ENCODE assay signal across 10 mouse cellular contexts in genomic region chr5:92252797-92253343, GRCm38 (mm10). TPM values are rescaled to one million over a fixed set of nuclear protein-coding genes. Genes with fewer than 3 reads are reported as not detected.
DNase-seq lines count a peak whose midpoint lies in the region; ATAC-seq lines count a peak whose summit lies in the region.
"Had no signal": no experiment of that assay in that cellular context is flagged by ENCODE, and none has a peak within 500 bp of the region (broad histone marks: within the 10 kb centered on the region; RNA-seq: fewer than 3 reads in every experiment).

No protein-coding gene starts in this region.

- no peak overlapping the region for H3K27ac ChIP-seq in limb, embryonic 11.5 days (replicated peaks; ENCODE audit: low read depth, low read length)
- no peak overlapping the region for H3K27ac ChIP-seq in stomach, embryonic 15.5 days
- H3K27ac ChIP-seq: liver, embryonic 13.5 days had no signal

- H3K4me1 ChIP-seq in limb, embryonic 11.5 days (ENCODE audit: control insufficient read depth, insufficient read depth, low read length): peaks cover 4% of the 10 kb centered on the region; the same call in 1 of the 2 replicates
- H3K4me1 ChIP-seq in stomach, embryonic 15.5 days: no peaks in the 10 kb centered on the region
- H3K4me1 ChIP-seq: liver, embryonic 13.5 days had no signal

- H3K36me3 ChIP-seq in limb, embryonic 11.5 days (ENCODE audit: control insufficient read depth, insufficient read depth, low read length): no peaks in the 10 kb centered on the region
- no peaks in the 10 kb centered on the region for H3K36me3 ChIP-seq in stomach, embryonic 15.5 days
- H3K36me3 ChIP-seq: liver, embryonic 13.5 days had no signal

- no peaks in the 10 kb centered on the region for H3K27me3 ChIP-seq in limb, embryonic 11.5 days (ENCODE audit: control insufficient read depth, insufficient read depth, low read length)
- H3K27me3 ChIP-seq in stomach, embryonic 15.5 days (replicated peaks): no peaks in the 10 kb centered on the region

- 31% methylated on average over 18 of the region's 18 CpGs for WGBS in limb, embryonic 11.5 days
- 22% methylated on average over 18 of the region's 18 CpGs for WGBS in stomach, embryonic 15.5 days

- H3K4me3 ChIP-seq in limb, embryonic 11.5 days (ENCODE audit: low read depth, low read length): no peak overlapping the region
- no peak overlapping the region for H3K4me3 ChIP-seq in stomach, embryonic 15.5 days (replicated peaks)
- H3K4me3 ChIP-seq: liver, embryonic 13.5 days had no signal

- peak; percentile 35 to 55 for DNase-seq in cerebellum, postnatal 14 days
- DNase-seq in cerebellum, adult 11 months: no peak
- DNase-seq in lung, postnatal 10 days: peak; percentile 16
- DNase-seq in lung, postnatal 36 days: no peak
- DNase-seq in limb, embryonic 11.5 days (ENCODE audit: low spot score): peak; percentile 44
- no peak for DNase-seq in ovary, postnatal 14 days (ENCODE audit: low spot score)
- DNase-seq: liver, embryonic 13.5 days had no signal

- H3K9me3 ChIP-seq in limb, embryonic 11.5 days (ENCODE audit: control insufficient read depth, low read length): no peaks in the 10 kb centered on the region
- H3K9me3 ChIP-seq in stomach, embryonic 15.5 days: no peaks in the 10 kb centered on the region; the same call in 1 of the 2 replicates

- ATAC-seq in limb, embryonic 11.5 days (ENCODE audit: insufficient number of reproducible peaks, low FRiP score, low TSS enrichment, low read depth): no peak
- ATAC-seq in stomach, embryonic 15.5 days (ENCODE audit: insufficient read depth, low FRiP score, low read depth): 0 out of 2 replicates have a peak, but pooled peaks have one; percentile 10
- no peak for ATAC-seq in erythroblast, adult 5-6 weeks (replicated peaks; ENCODE audit: low FRiP score, poor library complexity, severe bottlenecking)

- H3K9ac ChIP-seq in limb, embryonic 11.5 days (ENCODE audit: low read length): no peak overlapping the region
- H3K9ac ChIP-seq in stomach, embryonic 15.5 days: no peak overlapping the region
- H3K9ac ChIP-seq: liver, embryonic 13.5 days had no signal

- H3K4me2 ChIP-seq in limb, embryonic 11.5 days (ENCODE audit: low read depth, severe bottlenecking): no peak overlapping the region
- H3K4me2 ChIP-seq in stomach, embryonic 15.5 days: peak overlapping the region; percentile 11; the same call in 1 of the 2 replicates
- H3K4me2 ChIP-seq: liver, embryonic 13.5 days had no signal

RNA-seq across cellular contexts. Expression of gene Ppef2, which starts 3.2 kb away (rescaled TPM):
- 0.08 TPM in 1 of 2 replicates, not detected in the other for polyA plus RNA-seq in limb, embryonic 11.5 days (2014; fragmentation: Nextera tagmentation; extraction: Ambion mirVana)
- 0.49 and 0.68 TPM in 2 replicates for polyA plus RNA-seq in stomach, embryonic 15.5 days (2015; fragmentation: Nextera tagmentation; extraction: Ambion mirVana)
- total RNA-seq in erythroblast, adult 5-6 weeks (2015; ENCODE audit: low replicate concordance): not detected in 2 replicates
- not detected in 2 replicates for total RNA-seq in erythroblast, adult 5-6 weeks (2017; ENCODE audit: low replicate concordance)
- total RNA-seq: common myeloid progenitor, adult 5-6 weeks had no signal
- polyA plus RNA-seq: liver, embryonic 13.5 days had no signal

RNA-seq across cellular contexts. Expression of gene Naaa, which starts 25.1 kb away (rescaled TPM):
- 6.7 and 8.2 TPM in 2 replicates for polyA plus RNA-seq in limb, embryonic 11.5 days (2014; fragmentation: Nextera tagmentation; extraction: Ambion mirVana)
- 18.4 and 19.9 TPM in 2 replicates for polyA plus RNA-seq in stomach, embryonic 15.5 days (2015; fragmentation: Nextera tagmentation; extraction: Ambion mirVana)
- 10.6 and 27.2 TPM in 2 replicates for total RNA-seq in erythroblast, adult 5-6 weeks (2015; ENCODE audit: low replicate concordance)
- total RNA-seq in erythroblast, adult 5-6 weeks (2017; ENCODE audit: low replicate concordance): 9.8 and 10.4 TPM in 2 replicates

RNA-seq across cellular contexts. Expression of gene U90926, which starts 37.7 kb away (rescaled TPM):
- polyA plus RNA-seq in limb, embryonic 11.5 days (2014; fragmentation: Nextera tagmentation; extraction: Ambion mirVana): not detected in 2 replicates
- polyA plus RNA-seq in stomach, embryonic 15.5 days (2015; fragmentation: Nextera tagmentation; extraction: Ambion mirVana): not detected in 2 replicates
- total RNA-seq in erythroblast, adult 5-6 weeks (2015; ENCODE audit: low replicate concordance): not detected in 2 replicates
- total RNA-seq in erythroblast, adult 5-6 weeks (2017; ENCODE audit: low replicate concordance): not detected in 2 replicates
- total RNA-seq: common myeloid progenitor, adult 5-6 weeks had no signal
- polyA plus RNA-seq: liver, embryonic 13.5 days had no signal

RNA-seq across cellular contexts. Expression of gene Sdad1, which starts 57.4 kb away (rescaled TPM):
- 44.1 and 45.3 TPM in 2 replicates for polyA plus RNA-seq in limb, embryonic 11.5 days (2014; fragmentation: Nextera tagmentation; extraction: Ambion mirVana)
- 39.2 and 41.9 TPM in 2 replicates for polyA plus RNA-seq in stomach, embryonic 15.5 days (2015; fragmentation: Nextera tagmentation; extraction: Ambion mirVana)
- 4.4 and 21.1 TPM in 2 replicates for total RNA-seq in erythroblast, adult 5-6 weeks (2015; ENCODE audit: low replicate concordance)
- total RNA-seq in erythroblast, adult 5-6 weeks (2017; ENCODE audit: low replicate concordance): 9.9 and 11.8 TPM in 2 replicates

Comparison
In these comparisons a context has a peak if more than half of its experiments do, and no peak if none do; other contexts are left out.
1. DNase-seq: peak in cerebellum, postnatal 14 days (2 of 2), lung, postnatal 10 days (single experiment) and limb, embryonic 11.5 days (single experiment); none in cerebellum, adult 11 months (single experiment), lung, postnatal 36 days (single experiment) and ovary, postnatal 14 days (single experiment).